Mouse (Mus musculus) left cerebral cortex, postnatal 36 days (tissue): Measurements from ENCODE around the gene Nsun2. TPM values are rescaled to one million over a fixed set of nuclear protein-coding genes. Genes with fewer than 3 reads are reported as not detected.
A peak's percentile ranks its signal among the peaks of the same experiment; 100 is the strongest.

ENCODE experiments used
- DNase-seq, 2 experiments: peaks; one replicate each; pipeline ENCODE4 v3.0.0; 2021 to 2022; ENCODE audit warnings: low spot score in 2 of 2, mixed read lengths in 1 of 2
- intact Hi-C: fragments of 180-260 bp; cut with DNase I; formaldehyde crosslinking; loops from one replicate; pipeline ENCODE4 v1.15.1; 2025
- total RNA-seq, 2 experiments: library from RNA; stranded (reverse); gene quantifications; 2 replicates each; pipeline ENCODE4 v1.2.3; 2021

Nsun2 gene
- 10 to 100 TPM; 75.5 to 77.9 TPM for total RNA-seq

DNA sequence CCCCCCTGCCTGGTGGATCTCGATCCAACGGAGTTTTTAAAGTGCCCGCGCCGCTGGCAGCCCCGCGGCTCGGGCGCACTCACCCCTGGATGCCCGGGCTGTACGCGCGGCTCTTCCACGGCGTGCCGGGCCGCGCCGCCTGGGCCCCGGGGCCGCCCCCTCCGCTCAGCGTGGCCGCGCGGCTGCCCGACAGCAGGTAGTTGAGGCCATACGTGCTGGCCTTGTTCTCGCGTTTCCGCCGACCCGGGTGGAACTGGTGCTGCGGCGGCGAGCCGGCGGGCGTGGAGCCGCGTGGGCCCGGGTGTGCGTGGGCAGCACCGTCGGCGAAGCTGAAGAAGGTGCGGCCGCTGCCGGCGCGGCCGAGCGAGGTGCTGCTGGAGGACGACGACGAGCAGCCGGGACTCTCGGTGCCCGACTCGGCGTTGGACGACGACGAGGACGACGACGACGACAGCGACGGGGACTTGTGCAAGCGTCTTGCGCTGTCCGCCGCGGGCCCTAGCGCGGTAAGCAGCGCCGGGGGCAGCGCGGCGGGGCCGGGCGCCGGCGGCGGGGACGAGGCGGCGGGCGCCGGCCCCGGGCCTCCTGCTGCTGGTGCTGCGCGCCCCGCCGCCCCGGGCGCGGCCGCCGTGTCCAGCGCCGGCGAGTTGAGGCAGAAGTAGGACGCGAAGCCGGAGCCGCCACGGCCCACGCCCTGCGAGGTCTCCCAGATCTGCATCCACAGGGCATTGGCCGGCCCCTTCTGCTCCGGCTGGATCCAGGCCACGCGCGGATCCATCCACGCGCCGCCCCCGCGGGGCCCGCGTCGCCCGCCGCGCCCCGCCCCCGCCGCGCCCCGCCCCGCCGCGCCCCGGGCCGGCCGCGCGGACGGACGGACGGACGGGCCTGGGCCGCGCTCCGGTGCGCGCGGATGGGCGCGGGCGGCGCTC is at the start of gene Nsun2:
TSS of gene Nsun2 (plus strand) at position 342 of the 929 bp plus-strand sequence.
- intact Hi-C loops, result no loop called here
- DNase-seq, result peak; percentile 67 to 70

- DNase-seq, result no peak
- intact Hi-C loops, result loop anchor here (5.0 kb wide), 1 partner anchor 883 kb away; no protein-coding TSS in a partner anchor
Observed at GRCm38 (mm10) chr13:69485326-69485725, 48.2 kb upstream of the Nsun2 start.

- intact Hi-C loops, result loop anchor here (5.0 kb wide), 1 partner anchor 884 kb away; no protein-coding TSS in a partner anchor
- no peak for DNase-seq
Observed at GRCm38 (mm10) chr13:69485833-69486232, 47.7 kb upstream of the Nsun2 start.

DNA sequence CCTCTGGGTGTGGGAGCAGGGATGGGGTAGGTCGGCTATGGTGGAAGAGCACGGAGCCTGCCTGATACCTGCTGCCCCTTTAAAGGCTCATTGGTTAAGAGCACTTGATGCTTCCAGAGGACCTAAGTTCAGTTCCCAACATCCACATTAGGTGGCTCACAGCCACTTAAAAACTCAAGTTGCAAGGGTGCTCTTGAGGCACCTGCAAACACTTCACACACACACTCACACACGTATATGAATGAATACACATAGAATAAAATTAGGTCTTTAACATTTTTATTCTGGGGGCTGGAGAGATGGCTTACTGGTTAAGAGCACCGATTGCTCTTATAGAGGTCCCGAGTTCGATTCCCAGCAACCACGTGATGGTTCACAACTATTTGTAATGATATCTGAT is 46.4 kb upstream of the Nsun2 start:
- DNase-seq, result no peak
- intact Hi-C loops, result loop anchor here (5.0 kb wide), 1 partner anchor 885 kb away; no protein-coding TSS in a partner anchor

DNA sequence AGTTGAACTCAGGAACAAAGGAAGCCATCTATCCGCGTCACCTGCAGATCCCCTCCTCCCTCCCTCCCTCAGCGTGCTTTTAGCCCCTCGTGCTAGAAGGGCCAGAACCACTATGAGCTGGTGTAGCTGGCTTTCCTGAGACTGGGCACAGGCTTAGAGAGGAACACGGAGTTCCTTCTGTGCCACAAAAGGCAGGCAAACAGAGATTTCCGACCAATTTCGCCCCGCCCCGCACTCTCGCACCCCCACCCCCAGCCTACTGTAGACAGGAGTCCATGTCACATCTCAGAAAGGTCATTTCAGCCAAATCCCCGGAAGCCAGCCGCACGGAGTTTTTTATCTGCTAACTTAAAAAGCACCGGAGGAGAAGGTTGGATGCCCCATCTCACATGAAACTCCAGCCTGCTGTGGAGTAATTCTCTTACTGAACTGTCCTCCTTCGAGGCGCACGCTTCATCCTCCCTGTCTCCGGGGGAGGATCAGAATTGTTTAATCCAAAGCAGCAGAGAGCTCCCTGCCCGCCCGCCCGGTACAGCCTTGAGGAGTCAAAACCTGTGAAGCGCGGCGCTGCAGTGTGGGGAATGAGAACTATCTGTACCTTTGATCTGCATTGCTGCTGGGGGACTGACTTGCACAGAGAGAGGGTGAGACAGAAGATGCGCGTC is 45.8 kb upstream of the Nsun2 start:
- intact Hi-C loops, result loop anchor here (5.0 kb wide), 1 partner anchor 885 kb away; no protein-coding TSS in a partner anchor
- peak in 1 of 2 experiments; percentile 59 for DNase-seq

- peak in 1 of 2 experiments; percentile 5 for DNase-seq
- intact Hi-C loops, result loop anchor here (5.0 kb wide), 1 partner anchor 886 kb away; no protein-coding TSS in a partner anchor
Observed at GRCm38 (mm10) chr13:69488565-69489255, 44.8 kb upstream of the Nsun2 start.

DNA sequence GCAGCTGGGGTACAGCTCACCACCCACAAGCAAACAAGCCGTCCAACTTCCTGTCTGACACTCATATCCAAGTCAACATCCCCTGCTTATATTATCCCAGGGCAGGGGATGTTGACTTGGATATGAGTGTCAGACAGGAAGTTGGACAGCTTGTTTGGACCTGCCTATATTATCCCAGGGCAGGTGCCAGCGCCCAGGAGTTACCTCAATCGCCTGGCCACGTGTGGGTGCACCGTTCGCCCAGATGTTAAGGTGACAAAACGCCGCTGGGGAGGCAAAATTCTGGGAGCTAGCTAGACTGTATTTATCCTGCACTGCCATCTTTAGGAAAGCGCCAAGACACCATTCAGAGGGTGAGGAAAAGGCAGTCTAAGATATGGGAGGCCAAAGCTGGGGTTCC is 43.8 kb upstream of the Nsun2 start:
- intact Hi-C loops, result loop anchor here (5.0 kb wide), 1 partner anchor 887 kb away; no protein-coding TSS in a partner anchor
- peak in 1 of 2 experiments; percentile 3 for DNase-seq

GRCm38 (mm10) chr13:69492876-69493463 is 40.6 kb upstream of the Nsun2 start:
- peak in 1 of 2 experiments; percentile 3 for DNase-seq
- intact Hi-C loops, result no loop called here

- DNase-seq, result no peak
- intact Hi-C loops, result no loop called here
Observed at GRCm38 (mm10) chr13:69498276-69498675, 35.3 kb upstream of the Nsun2 start.

DNA sequence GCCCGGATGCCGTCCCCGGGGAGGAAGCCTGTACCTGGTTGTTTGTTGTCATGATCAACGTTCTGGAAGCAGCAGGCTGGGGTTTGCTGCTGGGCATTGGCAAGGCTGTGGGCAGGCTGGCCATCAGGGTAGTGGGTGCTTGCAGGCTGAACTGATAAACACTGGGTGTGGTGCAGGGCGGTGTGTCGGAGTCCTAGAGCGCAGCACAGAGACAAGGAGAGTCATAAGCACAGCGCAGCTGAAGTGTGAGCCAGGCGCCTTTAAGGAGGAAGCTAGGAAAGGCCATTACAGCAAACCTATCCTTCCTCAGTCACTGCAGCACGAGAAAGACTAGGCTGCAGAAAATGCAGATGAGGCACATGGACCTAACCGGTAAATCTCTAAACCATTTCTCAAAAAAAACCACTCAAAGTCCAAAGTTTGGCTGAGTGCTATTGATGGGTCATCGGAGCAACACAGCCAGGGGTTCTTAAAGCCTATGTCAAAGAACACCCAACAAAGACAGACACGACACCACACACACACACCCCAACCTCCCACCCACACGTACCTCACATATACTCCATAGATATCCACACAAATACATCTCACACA is 31.3 kb upstream of the Nsun2 start:
- intact Hi-C loops, result loop anchor here (10.0 kb wide), 1 partner anchor 113 kb away; the partner anchor contains the start of gene Srd5a1
- no peak for DNase-seq

DNA sequence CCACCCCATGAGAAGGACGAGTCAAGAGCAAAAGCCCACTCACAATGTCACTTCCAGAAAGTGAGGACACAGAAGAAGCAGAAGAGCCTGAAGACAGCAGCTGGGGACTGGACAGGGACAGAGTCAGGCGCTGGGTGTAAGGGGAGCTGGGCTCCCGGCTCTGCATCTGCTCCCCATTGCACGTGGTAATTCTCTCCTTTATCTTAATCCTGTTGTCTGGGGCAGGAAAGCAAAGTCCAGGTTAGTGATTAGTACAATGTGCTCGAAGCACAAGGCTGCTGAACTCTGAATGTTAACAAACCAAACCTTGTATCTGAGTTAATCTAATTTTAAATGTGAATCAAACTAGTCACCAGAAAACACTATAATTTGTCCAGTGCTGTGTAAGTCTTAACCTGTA is 30.7 kb upstream of the Nsun2 start:
- intact Hi-C loops, result loop anchor here (10.0 kb wide), 1 partner anchor 112 kb away; the partner anchor contains the start of gene Srd5a1
- DNase-seq, result no peak

- intact Hi-C loops, result loop anchor here (5.0 to 10.0 kb wide), 2 partner anchors 108 to 151 kb away; partner anchors contain the start of gene Srd5a1
- no peak for DNase-seq
Observed at GRCm38 (mm10) chr13:69506341-69507086, 27.0 kb upstream of the Nsun2 start.

DNA sequence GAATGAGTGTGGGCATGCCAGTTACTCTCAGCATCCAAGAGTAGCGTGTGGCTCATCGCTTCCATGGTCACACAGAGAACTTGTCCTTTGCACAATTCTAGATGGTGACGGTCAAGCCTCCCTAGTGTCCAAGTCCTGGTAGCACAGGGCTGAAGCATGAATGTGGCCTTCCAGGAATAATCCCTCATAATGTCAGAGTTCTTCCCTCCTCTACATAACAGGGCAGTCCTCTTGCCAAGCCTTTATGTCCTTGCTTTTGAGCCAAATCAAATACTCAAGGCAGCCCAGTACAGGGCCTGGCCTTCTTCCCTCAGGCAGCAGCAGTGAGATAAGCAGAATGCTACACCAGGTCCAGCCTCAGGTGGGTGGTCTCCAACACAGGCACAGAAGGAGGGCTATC is 25.9 kb upstream of the Nsun2 start:
- DNase-seq, result no peak
- intact Hi-C loops, result loop anchor here (5.0 to 10.0 kb wide), 2 partner anchors 107 to 150 kb away; partner anchors contain the start of gene Srd5a1

GRCm38 (mm10) chr13:69509391-69510244 is 23.9 kb upstream of the Nsun2 start:
- no peak for DNase-seq
- intact Hi-C loops, result loop anchor here (5.0 to 10.0 kb wide), 2 partner anchors 105 to 148 kb away; partner anchors contain the start of gene Srd5a1

- no peak for DNase-seq
- intact Hi-C loops, result no loop called here
Observed at GRCm38 (mm10) chr13:69515091-69515490, 18.5 kb upstream of the Nsun2 start.

GRCm38 (mm10) chr13:69517445-69517844 is 16.1 kb upstream of the Nsun2 start:
- no peak for DNase-seq
- intact Hi-C loops, result no loop called here

- intact Hi-C loops, result no loop called here
- DNase-seq, result no peak
Observed at GRCm38 (mm10) chr13:69519137-69519536, 14.4 kb upstream of the Nsun2 start.
